Mouse (Mus musculus) embryonic fibroblast, embryonic 13.5 days (primary cell): Measurements from ENCODE around the gene Aqp9.

Experiments used
- CTCF ChIP-seq: IDR thresholded peaks from 2 replicates; pipeline ENCODE4 v1.5.1; 2011; ENCODE audit warnings: mild to moderate bottlenecking, control low read depth, low read length, moderate library complexity, borderline replicate concordance; ENCODE audit not compliant: insufficient read depth
- POLR2A ChIP-seq: IDR thresholded peaks from 2 replicates; pipeline ENCODE4 v1.6.1; 2011; ENCODE audit warnings: low read depth, mild to moderate bottlenecking, control low read depth, low read length, moderate library complexity

- TF ChIP-seq CTCF: no peak
- TF ChIP-seq POLR2A: no peak
These were observed 2.3 kb downstream of the Aqp9 start for GRCm38 (mm10) chr9:71166019-71166705.
